Mouse (Mus musculus): ENCODE results near the gene Lrrc71. TPM values are rescaled to one million over a fixed set of nuclear protein-coding genes. Genes with fewer than 3 reads are reported as not detected.

Gene Lrrc71
- 0.28 and 0.31 TPM in 2 replicates for polyA plus RNA-seq (2016; fragmentation: Nextera tagmentation; extraction: Ambion mirVana)

DNA sequence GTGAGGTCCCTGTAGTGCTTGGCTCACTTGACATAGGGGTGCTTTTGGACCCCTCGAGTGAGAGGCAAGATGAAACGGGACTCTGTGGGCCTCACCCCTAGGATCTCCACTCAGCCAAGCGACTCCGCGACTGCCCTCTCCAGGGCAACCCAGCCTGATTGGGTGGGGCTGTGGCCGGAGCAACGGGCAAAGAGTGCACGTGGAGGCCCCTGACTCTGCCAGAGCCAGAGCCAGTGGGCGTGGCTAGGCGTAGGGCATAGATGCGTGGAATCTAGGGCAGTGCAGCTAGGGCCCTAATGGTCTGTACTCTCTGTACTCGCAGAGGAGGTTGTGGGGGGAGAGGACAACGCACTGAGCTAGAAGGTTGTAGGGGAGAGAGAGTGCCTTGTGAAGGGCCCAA is at the start of gene Lrrc71:
Gene Lrrc71, minus strand, starts transcription at position 195 of the 400 bp plus-strand sequence.
- no peak within 1 kb of the TSS for H3K4me3 ChIP-seq
- H3K9me3 ChIP-seq, result no peaks in the 10 kb centered on the region
- H3K36me3 ChIP-seq, result 0 out of 2 replicates have a peak, but pooled peaks cover 3% of the 10 kb centered on the region
- no peaks in the 10 kb centered on the region for H3K27me3 ChIP-seq
- 47% methylated on average over 13 of the region's 13 CpGs for WGBS
- H3K27ac ChIP-seq, result no peak within 1 kb of the TSS
- H3K9ac ChIP-seq, result no peak within 1 kb of the TSS; the same call in 1 of the 2 replicates
- H3K4me2 ChIP-seq (replicated peaks), result no peak within 1 kb of the TSS
- H3K4me1 ChIP-seq, result peaks cover 17% of the 10 kb centered on the region
- no peak for ATAC-seq (ENCODE audit: insufficient number of reproducible peaks, insufficient read depth, low FRiP score, low TSS enrichment)

DNA sequence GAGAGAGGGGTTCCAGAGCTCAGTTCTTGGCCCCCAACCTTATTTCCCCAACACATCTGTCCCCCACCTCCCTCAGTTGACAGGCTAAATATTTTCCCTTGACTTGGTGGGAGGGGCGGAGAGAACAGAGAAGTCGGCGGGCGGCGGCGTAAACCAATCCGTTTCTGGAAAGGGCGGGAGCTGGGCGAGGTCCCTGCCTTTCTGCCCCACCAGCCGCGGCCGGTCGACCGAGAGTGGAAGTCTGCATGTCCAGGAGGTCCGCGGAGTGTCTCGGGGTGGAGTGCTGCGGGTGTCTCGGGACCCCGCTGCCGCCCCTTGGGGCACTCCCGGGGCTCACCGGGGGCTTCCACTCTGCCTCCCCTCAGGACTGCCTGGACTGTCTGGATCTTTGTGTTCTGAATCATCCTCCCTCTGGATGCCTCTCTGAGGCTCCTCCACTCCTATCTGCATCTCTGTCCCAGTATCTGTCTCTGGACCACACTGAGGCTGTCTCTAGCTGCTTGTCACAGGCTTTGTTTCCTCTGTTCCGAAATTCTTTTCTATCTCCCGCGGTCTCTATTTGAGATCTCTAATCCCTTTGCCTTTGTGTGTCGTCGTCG is 48.4 kb upstream of the Lrrc71 start, which contains the start of gene Insrr:
Gene Insrr, plus strand, starts transcription at position 216 of the 599 bp plus-strand sequence.
- no peaks in the 10 kb centered on the region for H3K9me3 ChIP-seq
- peak; percentile 12; the same call in 1 of the 2 replicates for ATAC-seq (ENCODE audit: insufficient number of reproducible peaks, insufficient read depth, low FRiP score, low TSS enrichment)
- H3K4me1 ChIP-seq, result peaks cover 28% of the 10 kb centered on the region
- no peaks in the 10 kb centered on the region for H3K36me3 ChIP-seq
- peak within 1 kb of the TSS; percentile 66 for H3K4me2 ChIP-seq (replicated peaks)
- under 1% methylated on average over 29 of the region's 29 CpGs for WGBS
- H3K9ac ChIP-seq, result peak within 1 kb of the TSS; percentile 49
- peaks cover 99% of the 10 kb centered on the region for H3K27me3 ChIP-seq
- no peak within 1 kb of the TSS for H3K27ac ChIP-seq
- peak within 1 kb of the TSS; percentile 34 for H3K4me3 ChIP-seq

GRCm38 (mm10) chr3:87795336-87796277 is 47.2 kb upstream of the Lrrc71 start:
- peak overlapping the region; percentile 37 for H3K4me3 ChIP-seq
- peaks cover 28% of the 10 kb centered on the region for H3K4me1 ChIP-seq
- H3K4me2 ChIP-seq (replicated peaks), result peak overlapping the region; percentile 58
- peaks cover 100% of the 10 kb centered on the region for H3K27me3 ChIP-seq
- ATAC-seq (ENCODE audit: insufficient number of reproducible peaks, insufficient read depth, low FRiP score, low TSS enrichment), result no peak
- 0 out of 2 replicates have a peak overlapping the region, but pooled peaks have one; percentile 48 for H3K9ac ChIP-seq
- no peak overlapping the region for H3K27ac ChIP-seq
- no peaks in the 10 kb centered on the region for H3K9me3 ChIP-seq
- H3K36me3 ChIP-seq, result no peaks in the 10 kb centered on the region
- WGBS, result 15% methylated on average over 33 of the region's 33 CpGs

- H3K27ac ChIP-seq, result no peak within 1 kb of the TSS
- no peak for ATAC-seq (ENCODE audit: insufficient number of reproducible peaks, insufficient read depth, low FRiP score, low TSS enrichment)
- H3K36me3 ChIP-seq, result no peaks in the 10 kb centered on the region
- peaks cover 95% of the 10 kb centered on the region for H3K27me3 ChIP-seq
- peak within 1 kb of the TSS; percentile 48 for H3K9ac ChIP-seq
- H3K9me3 ChIP-seq, result no peaks in the 10 kb centered on the region
- H3K4me3 ChIP-seq, result peak within 1 kb of the TSS; percentile 37
- WGBS, result under 1% methylated on average over 33 of the region's 47 CpGs
- H3K4me1 ChIP-seq, result peaks cover 31% of the 10 kb centered on the region
- H3K4me2 ChIP-seq (replicated peaks), result peak within 1 kb of the TSS; percentile 58
Measured at GRCm38 (mm10) chr3:87794922-87795325, 46.5 kb upstream of the Lrrc71 start, which contains the start of gene Ntrk1. TSS of gene Ntrk1 (minus strand) at chr3:87795162.

GRCm38 (mm10) chr3:87789768-87790167 is 41.3 kb upstream of the Lrrc71 start:
- Histone ChIP-seq H3K4me3 (no peak overlapping the region), H3K9me3 (no peaks in the 10 kb centered on the region), H3K27me3 (peaks cover 46% of the 10 kb centered on the region), H3K4me2 (replicated peaks) (no peak overlapping the region), H3K27ac (no peak overlapping the region), H3K9ac (no peak overlapping the region), H3K4me1 (peaks cover 24% of the 10 kb centered on the region), H3K36me3 (no peaks in the 10 kb centered on the region)
- WGBS, result 26% methylated on average over 5 of the region's 5 CpGs
- ATAC-seq (ENCODE audit: insufficient number of reproducible peaks, insufficient read depth, low FRiP score, low TSS enrichment), result no peak

- 0 out of 2 replicates have a peak, but pooled peaks have one; percentile 49 for ATAC-seq (ENCODE audit: insufficient number of reproducible peaks, insufficient read depth, low FRiP score, low TSS enrichment)
- Histone ChIP-seq H3K4me2 (replicated peaks) (no peak overlapping the region), H3K36me3 (no peaks in the 10 kb centered on the region), H3K27me3 (peaks cover 41% of the 10 kb centered on the region), H3K9me3 (no peaks in the 10 kb centered on the region), H3K4me3 (no peak overlapping the region), H3K4me1 (peaks cover 19% of the 10 kb centered on the region), H3K9ac (no peak overlapping the region), H3K27ac (no peak overlapping the region)
- 60% methylated on average over 1 of the region's 1 CpGs for WGBS
Measured at GRCm38 (mm10) chr3:87789248-87789647, 40.8 kb upstream of the Lrrc71 start.

- 46% methylated on average over 6 of the region's 6 CpGs for WGBS
- Histone ChIP-seq H3K4me2 (replicated peaks) (no peak overlapping the region), H3K36me3 (no peaks in the 10 kb centered on the region), H3K27ac (no peak overlapping the region), H3K4me3 (no peak overlapping the region), H3K9me3 (no peaks in the 10 kb centered on the region), H3K4me1 (peaks cover 19% of the 10 kb centered on the region), H3K27me3 (0 out of 2 replicates have a peak, but pooled peaks cover 6% of the 10 kb centered on the region), H3K9ac (no peak overlapping the region)
- ATAC-seq (ENCODE audit: insufficient number of reproducible peaks, insufficient read depth, low FRiP score, low TSS enrichment), result peak; percentile 37; the same call in 1 of the 2 replicates
Measured at GRCm38 (mm10) chr3:87785626-87786214, 37.3 kb upstream of the Lrrc71 start.

DNA sequence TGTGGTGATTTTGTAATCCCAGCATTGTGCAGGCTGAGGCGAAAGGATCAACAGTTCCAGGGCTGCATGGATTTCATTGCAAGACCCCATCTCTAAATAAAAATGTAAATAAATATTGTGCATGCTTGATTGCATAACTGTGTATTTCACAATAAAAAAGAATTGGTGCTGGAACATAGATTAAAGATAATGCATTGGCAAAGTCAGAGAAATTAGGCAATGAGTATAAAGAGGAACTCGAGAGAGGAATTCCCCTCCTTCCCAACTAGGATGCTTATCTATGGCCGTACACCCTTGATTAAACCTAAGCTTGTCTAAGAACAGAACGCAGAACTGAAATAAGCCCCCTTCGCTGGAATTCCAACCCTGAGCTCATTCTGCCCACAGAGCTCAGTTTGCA is 36.7 kb upstream of the Lrrc71 start:
- Histone ChIP-seq H3K27ac (0 out of 2 replicates have a peak overlapping the region, but pooled peaks have one; percentile 46), H3K36me3 (no peaks in the 10 kb centered on the region), H3K4me2 (replicated peaks) (no peak overlapping the region), H3K9ac (no peak overlapping the region), H3K4me1 (peaks cover 18% of the 10 kb centered on the region), H3K27me3 (0 out of 2 replicates have a peak, but pooled peaks cover 3% of the 10 kb centered on the region), H3K4me3 (no peak overlapping the region), H3K9me3 (no peaks in the 10 kb centered on the region)
- ATAC-seq (ENCODE audit: insufficient number of reproducible peaks, insufficient read depth, low FRiP score, low TSS enrichment), result no peak
- WGBS, result 64% methylated on average over 5 of the region's 5 CpGs

DNA sequence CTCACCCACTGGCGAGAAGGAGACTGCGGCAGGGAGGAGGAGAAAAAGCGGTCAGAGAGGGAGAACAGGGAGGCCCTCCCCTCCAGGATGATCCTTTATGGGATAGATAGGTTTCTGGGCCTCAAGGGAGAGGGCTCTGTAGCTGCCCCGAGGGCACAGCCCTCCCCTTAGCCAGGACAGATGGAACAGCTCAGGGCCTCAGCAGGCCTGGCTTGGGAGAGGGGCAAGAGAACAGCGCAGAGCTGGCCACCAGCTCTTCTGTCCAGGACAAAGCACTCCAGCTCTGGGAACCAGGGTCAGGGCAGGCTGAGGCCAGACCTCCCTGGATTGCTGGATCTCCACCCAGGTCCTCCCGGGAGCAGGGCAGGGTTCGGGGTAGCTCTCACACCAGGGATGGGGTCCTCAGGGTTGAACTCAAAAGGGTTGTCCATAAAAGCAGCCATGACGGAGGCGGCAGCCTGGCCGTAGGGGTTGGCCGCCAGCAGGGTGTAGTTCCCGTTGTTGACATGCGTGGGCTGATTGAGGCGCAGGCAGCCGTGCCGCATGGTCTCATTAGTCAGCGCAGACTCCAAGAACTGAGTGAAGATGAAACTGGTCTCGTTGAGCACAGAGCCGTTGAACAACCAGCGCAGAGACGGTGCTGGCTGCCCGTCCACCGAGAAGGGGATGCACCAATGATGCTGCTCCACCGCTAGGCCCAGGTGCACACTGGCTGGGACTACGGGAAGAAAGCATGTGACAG is 35.0 kb upstream of the Lrrc71 start:
- 84% methylated on average over 25 of the region's 25 CpGs for WGBS
- Histone ChIP-seq H3K27ac (no peak overlapping the region), H3K9ac (no peak overlapping the region), H3K4me1 (peaks cover 20% of the 10 kb centered on the region), H3K27me3 (peaks cover 17% of the 10 kb centered on the region), H3K4me2 (replicated peaks) (no peak overlapping the region), H3K36me3 (no peaks in the 10 kb centered on the region), H3K9me3 (no peaks in the 10 kb centered on the region), H3K4me3 (no peak overlapping the region)
- ATAC-seq (ENCODE audit: insufficient number of reproducible peaks, insufficient read depth, low FRiP score, low TSS enrichment), result no peak

DNA sequence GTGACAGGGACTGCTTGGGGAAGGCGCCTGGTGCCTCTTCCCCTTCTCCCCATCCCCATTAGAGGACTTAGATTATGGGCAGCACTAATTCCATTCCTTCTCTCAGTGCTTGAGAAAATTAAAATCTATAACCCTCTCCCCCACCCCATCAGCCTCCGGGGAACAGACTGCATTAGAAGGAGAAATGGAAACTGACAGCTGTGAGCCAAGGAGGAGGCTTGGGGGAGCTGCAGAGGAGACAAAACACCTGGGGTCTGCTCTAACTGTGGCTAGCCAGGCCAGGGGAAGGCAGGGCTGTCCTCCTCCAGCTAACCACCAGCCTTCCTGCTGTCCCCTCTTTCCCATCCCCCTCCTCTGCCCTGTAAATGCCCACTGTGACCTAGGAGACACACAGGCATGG is 30.7 kb upstream of the Lrrc71 start:
- ATAC-seq (ENCODE audit: insufficient number of reproducible peaks, insufficient read depth, low FRiP score, low TSS enrichment), result no peak
- Histone ChIP-seq H3K27me3 (peaks cover 41% of the 10 kb centered on the region), H3K36me3 (no peaks in the 10 kb centered on the region), H3K4me2 (replicated peaks) (peak overlapping the region; percentile 26; the same call in 1 of the 2 replicates), H3K4me3 (no peak overlapping the region), H3K9me3 (no peaks in the 10 kb centered on the region), H3K27ac (peak overlapping the region; percentile 69; the same call in 1 of the 2 replicates), H3K4me1 (peaks cover 26% of the 10 kb centered on the region), H3K9ac (no peak overlapping the region; the same call in 1 of the 2 replicates)
- WGBS, result 43% methylated on average over 2 of the region's 2 CpGs

Data from embryonic facial prominence, embryonic 12.5 days (tissue).